Mouse (Mus musculus): Measurements from ENCODE around the gene Tssk4. TPM values are rescaled to one million over a fixed set of nuclear protein-coding genes. Genes with fewer than 3 reads are reported as not detected.
A peak's percentile ranks its signal among the peaks of the same experiment; 100 is the strongest.

Gene Tssk4
- total RNA-seq, 2 experiments from 2014 or later: 0.64 to 0.81 TPM

DNA sequence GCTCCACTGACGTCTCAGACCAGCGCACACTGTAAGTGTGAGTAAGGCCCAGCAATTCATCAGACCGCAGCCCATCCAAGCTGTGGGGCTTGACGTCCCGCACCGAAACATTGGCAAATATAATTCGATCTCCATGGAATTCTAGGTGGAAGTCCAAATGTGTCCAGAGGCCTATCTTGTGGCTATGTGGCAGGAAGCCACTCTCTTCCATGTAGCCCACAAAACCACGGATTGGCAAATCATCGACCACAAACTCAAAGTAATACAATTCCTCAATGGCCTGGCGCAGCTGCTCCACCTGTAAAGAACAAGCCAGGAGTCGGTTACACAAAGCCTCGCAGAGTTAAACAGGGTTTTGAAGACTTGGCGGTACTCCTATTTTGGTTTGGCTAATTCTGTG, 8.7 kb upstream of the Tssk4 start:
- intact Hi-C loops (cut with DNase I): no loop called here
- DNase-seq: no peak

DNA sequence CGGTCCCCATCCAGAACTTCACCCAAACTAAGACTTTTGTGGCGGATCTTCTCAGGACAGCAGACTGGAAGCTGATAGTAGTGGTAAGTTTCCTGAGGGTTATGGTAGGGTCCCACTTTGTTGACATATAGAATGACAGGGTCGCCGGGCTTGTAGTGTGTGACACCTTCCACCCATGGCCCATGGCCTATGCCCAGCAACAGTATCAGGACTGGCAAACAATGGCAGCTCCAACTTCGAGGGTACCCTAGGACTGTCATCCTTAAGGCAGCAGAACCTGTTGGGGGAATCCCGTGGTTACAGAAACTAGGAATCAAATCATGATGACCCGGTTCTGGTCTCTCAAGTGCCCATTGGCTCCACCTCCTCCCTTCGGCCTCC, 7.3 kb upstream of the Tssk4 start:
- no peak for DNase-seq
- intact Hi-C loops (cut with DNase I): no loop called here

DNA sequence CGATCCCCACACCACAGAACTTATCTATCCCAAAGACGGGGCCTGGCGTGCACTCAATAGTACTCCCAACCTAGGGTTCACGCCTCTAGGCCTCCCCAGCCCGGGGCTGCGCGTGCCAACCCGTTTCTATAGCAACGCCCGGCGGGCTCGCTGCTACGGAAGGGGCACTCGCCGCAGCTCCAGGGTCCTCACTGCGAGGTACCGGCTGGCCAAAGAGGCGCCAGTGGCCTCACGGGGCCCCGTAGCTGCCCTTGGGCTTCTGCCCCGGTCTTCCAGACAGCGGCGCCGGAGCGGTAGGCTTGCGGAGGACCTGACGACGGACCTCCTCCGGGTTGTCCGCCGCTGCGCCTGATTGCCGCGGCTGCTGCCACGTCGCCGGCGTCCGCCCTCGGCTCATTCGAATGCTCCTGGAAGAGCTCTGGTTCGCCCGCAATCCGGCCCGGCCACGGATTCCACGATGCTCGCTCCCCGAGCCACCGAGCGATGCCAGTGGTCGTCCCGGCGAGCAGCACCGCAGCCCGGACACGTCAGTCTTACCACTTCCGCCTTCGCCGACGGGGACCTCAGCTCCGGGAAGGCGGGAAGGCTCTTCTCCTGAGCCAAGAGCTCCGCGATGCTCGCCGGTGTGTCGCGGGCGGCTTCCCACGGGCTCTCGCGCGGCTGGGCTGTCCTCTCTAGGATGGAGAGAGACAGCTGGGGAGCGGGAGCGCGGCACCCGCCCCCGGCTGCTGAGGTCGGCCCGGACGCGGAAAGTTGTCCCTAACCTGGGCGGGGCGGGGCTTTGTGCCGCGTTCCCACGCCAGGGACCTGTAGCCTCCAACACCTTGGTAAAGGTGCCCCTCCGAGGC, 6.7 kb upstream of the Tssk4 start, which contains the start of gene Tm9sf1:
Tm9sf1 (minus strand) TSS at position 747 of the 848 bp plus-strand sequence.
- intact Hi-C loops (cut with DNase I): no loop called here
- DNase-seq: peak; percentile 92 to 95

DNA sequence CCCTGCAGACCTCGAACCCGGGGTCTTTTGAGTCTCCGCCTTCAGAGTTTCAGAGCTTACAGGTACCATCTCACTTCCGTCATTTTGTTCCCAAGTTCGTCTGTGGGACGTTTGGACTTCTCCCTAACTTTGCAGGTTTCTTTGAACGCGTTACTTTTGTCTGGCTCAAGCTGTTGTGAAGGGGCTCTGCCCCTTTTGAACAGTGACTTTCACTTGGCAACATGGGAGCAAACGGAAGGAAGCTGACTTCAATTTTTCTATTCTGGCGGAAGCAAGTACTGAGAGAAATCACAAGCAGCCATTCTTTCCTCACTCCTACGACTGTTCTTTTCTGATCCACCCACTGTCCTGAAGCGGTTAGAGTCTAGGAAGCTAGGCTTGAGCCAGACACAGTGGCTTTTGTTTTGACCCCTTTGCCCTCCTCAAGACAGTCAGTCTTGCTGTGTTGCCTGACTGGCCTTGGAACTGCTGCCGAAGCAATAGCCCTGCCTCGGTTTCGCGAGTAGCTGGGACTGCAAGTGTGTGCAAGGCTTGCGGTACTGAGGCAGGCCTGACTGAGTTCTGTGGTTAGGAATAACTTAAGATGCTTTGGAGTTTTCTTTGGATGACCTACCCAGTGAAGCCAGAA, 5.6 kb upstream of the Tssk4 start:
- DNase-seq: peak; percentile 38 to 56
- intact Hi-C loops (cut with DNase I): loop anchor here (2.0 kb wide), 1 partner anchor 16 kb away; the partner anchor contains the start of gene Mdp1

DNA sequence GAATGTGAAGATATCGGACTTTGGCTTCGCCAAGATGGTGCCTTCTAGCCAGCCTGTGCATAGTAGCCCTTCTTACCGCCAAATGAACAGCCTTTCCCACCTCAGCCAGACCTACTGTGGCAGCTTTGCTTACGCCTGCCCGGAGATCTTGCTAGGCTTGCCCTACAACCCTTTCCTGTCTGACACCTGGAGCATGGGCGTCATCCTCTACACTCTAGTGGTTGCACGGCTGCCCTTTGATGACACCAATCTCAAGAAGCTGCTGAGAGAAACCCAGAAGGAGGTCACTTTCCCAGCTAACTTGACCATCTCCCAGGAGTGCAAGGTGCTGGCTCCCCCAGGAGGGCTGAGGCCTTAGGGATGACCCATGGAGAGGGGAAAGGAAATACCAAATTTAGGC, 1.5 kb downstream of the Tssk4 start:
- no peak for DNase-seq
- intact Hi-C loops (cut with DNase I): no loop called here

DNA sequence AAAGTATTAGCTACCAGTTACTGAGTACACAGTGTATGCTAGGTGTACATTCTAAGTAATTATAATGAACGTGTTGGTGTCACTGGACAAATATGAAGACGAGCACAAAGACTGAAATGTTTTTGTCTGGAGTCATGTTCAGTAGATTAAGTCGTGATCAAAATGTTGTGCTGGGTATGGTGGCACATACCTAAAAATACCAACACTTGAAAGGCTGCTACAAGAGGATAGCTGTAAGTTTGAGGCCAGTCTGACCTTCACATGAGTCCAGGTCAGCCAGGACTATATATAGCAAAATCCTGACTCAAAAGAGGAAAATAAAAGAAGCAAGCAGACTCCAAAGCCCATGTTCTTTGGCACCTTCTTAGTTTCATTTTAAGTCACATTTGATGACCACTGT, 7.0 kb downstream of the Tssk4 start:
- DNase-seq: peak; percentile 38 to 45
- intact Hi-C loops (cut with DNase I): no loop called here

DNA sequence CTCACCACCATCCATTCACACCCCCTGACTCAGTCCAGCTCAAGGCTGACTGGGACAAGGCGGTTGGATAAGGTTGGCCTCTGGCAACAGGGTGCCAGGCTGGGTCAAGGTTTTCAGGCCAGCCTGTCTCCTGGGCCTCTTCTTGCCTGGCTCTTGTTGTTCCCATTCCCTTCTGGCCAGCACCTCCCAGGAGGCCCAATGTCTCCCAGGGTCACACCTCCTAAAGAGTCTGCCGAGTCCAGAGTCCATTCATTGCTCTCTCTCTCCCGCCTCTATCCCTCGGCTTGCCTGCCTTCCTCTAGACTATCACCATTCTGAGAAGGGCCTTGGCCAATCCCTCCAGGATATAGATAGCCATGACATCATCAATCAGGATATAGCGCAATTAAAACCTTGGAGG, 8.0 kb downstream of the Tssk4 start:
- intact Hi-C loops (cut with DNase I): no loop called here
- peak in 1 of 2 experiments; percentile 14 for DNase-seq

DNA sequence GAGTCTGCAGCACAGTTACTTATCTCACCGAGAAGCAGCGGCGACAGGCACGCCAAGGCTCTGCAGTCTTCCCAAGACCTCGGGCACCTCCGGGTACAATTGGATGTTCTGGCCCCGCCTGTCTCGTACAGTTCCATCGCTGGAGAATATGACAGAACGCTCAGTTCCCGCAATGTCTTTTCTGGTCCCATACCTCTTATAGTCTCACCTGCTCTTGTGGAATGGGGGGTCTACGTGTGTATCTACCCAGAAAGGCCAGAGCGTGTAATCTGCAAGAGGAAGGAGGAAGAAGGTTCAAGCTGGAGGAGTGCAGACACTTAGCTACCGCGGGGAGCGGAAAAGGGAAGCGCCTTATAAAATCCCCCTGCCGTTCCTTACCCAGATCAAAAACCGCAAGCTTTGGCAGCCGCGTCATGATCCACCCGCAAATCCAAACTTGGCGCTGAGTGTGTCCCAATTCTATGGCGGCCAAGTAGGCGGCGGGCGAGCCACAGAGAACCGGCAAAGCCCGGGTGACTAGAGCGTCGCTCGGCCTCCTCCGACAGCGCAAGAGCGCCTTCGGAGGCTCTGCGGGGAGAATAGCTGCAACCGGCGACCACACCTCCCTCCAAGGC, 10.1 kb downstream of the Tssk4 start, which contains the start of gene Mdp1:
Mdp1 (minus strand) TSS at position 549 of the 614 bp plus-strand sequence.
- intact Hi-C loops (cut with DNase I): loop anchor here (2.0 kb wide), 1 partner anchor 15 kb away; no protein-coding TSS in a partner anchor
- peak; percentile 82 to 87 for DNase-seq

DNA sequence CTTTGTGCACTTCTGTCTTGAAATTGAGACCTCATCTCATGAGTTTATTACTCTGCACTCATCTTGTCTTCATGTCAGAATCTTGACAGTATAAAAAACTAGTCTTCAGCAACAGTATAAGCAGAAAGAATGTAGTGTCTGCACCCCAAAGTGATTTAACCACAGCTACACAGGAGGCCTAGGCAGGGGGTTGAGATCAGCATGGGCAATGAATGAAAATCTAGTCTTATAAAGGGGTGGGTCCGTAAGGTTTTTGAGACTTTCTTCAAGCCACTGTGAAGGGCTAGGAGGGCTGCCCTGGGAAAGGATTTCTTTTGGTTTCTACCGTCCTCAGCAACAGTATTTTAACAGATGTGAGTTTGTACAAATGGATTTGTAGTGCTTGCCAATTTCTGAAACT, 10.7 kb downstream of the Tssk4 start:
- intact Hi-C loops (cut with DNase I): loop anchor here (2.0 kb wide), 1 partner anchor 16 kb away; no protein-coding TSS in a partner anchor
- DNase-seq: no peak

DNA sequence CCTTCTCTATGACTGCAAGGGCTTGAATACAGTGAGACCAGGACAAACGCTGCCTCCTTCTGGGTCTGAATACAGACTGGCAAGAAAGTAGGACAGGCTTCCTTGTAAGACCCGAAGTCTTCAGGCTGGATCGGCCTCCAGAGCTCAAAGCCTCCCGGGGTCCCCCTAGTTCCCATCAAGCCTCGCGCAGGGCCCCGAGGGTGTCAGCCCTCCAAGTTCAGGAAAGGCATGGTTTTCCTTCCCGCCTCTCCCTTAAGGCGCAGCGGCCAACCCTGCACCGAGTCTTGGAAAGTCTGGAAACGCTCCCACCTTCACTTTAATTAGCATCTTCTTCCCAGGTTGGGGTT, 21.5 kb downstream of the Tssk4 start:
- intact Hi-C loops (cut with DNase I): no loop called here
- no peak for DNase-seq

DNA sequence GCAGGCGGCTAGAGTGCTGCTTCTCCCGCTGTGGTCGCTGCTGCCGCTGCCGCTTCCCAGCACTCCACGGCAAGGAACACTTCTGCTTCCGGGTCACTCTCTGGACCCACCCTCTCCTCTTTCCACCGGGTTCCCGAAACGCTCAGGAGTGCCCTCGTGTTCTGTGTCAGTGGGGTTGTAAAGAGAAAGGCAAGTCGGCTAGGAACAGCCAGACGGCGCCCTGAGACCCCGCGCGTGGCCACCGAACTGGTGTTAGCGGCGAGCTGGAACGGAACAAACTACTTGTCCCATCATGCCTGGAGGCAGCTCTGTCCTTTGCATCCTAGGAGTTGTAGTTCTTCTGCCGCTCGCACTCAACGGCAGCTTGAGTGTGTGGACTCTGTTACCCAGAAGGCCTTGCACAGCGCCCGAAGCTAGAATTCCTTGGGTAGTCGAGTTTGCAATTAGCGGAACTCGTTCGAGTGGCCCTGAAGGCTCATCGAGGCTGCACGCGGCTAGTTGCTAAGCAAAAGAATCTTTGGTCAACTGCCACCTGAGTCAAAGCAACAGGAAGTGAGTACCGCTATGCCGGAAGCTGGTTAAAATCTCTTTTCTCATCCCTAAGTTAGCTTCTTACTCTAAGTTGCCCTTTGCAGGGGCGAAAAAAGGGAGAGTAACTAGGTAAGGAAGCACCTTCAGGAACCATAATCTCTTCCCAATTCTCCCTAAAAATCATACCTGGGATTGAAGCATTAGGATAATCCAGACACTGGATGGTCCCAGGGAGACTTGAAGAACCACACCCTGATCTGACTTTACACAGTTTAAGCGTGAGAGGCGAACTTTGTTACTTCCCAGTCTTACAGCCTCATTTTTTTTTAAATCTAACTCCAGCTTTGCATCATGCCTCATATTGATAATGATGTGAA, 22.1 kb downstream of the Tssk4 start, which contains the start of the genes Gmpr2 and Nedd8:
Gmpr2 (plus strand) TSS at position 109 of the 908 bp plus-strand sequence.
Nedd8 (minus strand) TSS at position 292 of the 908 bp plus-strand sequence.
- DNase-seq: peak; percentile 93 to 94
- intact Hi-C loops (cut with DNase I): no loop called here

DNA sequence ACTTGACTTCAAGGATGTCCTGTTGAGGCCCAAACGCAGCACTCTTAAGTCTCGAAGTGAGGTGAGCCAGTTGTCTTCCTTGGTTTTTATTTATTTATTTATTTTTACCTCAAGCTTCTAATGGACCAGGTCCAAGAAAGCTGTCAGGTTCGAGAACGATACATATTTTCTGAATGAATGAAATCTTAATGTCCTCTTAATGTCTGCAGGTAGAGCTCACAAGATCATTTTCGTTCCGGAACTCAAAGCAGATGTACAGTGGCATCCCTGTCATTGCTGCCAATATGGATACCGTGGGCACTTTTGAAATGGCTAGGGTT, 22.7 kb downstream of the Tssk4 start:
- intact Hi-C loops (cut with DNase I): no loop called here
- DNase-seq: no peak

DNA sequence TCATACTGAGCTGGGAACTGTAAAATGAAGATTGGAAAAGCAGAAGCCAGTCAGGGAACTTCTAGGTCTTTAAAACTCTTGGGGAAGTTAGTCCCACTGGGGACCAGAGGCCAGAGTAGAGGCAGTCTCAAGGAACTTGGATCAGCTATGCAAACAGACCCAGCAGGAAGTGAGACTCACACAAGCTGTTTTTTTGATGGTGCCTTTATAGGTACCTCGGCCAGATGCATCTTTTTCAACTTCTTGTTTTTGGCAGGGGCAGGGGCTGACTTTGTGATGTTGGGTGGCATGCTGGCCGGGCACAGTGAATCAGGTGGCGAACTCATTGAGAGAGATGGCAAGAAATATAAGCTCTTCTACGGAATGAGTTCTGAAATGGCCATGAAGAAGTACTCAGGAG, 27.6 kb downstream of the Tssk4 start:
- no peak for DNase-seq
- intact Hi-C loops (cut with DNase I): no loop called here

DNA sequence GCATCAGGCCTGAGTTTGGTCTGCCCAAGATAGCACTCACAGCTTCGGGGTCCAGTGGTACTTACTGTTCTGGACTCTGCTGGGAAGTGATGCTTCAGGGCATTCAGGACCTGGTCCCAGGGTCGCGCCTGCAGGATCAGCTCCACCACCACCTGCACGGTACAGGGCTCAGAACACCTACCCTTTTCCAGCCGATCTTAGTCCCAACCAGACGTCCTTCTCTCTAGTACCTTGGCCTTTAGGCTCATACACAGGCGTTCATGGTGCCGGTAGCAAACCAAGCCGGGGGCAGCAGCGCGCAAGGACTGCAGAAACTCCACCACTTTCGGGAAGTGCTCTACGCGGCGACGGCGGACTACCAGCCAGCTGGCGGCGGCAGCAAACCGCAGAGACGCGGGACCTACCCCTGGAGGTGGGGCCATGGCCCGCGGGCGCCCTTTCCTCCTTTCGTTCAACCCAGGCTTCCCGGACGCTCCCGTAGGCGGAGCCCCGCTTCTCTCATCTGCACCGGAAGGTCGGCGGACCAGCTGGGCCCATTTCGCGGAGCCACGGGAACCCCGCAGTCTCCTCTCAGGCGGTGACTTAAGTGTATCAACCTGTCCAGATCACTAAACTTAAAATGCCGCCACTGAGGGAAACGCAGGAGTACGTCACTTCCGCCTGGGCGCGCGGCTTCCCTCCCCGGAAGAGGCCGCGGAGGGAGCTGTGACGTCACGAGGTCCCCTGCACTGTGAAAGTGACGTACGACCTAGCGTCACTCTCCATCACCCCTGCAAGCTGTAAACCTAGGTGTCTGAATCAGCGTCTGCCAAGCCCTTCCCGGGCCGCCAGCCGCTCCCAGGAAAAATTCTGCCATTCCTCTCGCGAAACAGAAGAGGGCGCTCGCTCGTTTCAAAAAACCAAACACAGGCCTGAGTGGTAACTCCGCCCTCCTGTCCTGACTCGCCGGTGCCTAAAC, 31.5 kb downstream of the Tssk4 start, which contains the start of gene Tinf2:
Tinf2 (minus strand) TSS at position 661 of the 958 bp plus-strand sequence.
- intact Hi-C loops (cut with DNase I): loop anchor here (1.0 to 2.0 kb wide), 2 partner anchors 39 to 62 kb away; no protein-coding TSS in a partner anchor
- peak; percentile 94 to 96 for DNase-seq

DNA sequence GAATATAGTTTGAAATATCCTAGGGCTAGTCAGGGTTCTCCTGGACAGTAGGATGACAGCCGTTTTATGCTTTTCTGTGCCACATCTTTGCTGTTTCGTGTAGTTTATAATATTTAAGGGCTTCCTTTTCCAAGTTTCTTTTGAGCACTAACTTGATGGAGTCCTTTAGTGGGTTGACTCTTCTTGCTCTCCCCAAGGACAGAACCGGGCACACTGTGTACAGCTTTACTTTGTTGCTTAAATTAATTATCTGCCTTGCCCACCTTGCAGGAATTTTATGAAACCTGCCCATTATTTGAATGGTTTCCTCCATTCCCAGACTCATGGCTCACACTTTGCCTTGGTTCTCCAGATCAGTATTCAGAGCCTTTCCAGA, 32.1 kb downstream of the Tssk4 start:
- intact Hi-C loops (cut with DNase I): loop anchor here (1.0 to 2.0 kb wide), 2 partner anchors 39 to 61 kb away; no protein-coding TSS in a partner anchor
- DNase-seq: no peak

DNA sequence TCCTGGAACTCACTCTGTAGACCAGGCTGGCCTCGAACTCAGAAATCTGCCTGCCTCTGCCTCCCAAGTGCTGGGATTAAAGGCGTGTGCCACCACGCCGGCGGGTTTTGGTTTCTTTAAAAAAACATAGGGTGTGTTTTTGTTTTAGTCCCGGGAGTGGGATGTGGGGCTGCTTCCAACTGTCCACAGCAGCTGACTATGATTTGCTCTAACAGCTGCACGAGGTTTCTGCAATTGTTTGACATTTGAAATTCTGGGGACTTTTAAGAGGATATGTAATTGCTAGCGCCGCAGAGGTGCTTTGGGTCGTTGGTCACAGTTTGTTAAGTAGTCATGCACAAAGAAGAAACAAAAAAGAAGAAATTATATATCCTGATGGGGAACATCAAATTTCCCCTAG, 39.4 kb downstream of the Tssk4 start:
- intact Hi-C loops (cut with DNase I): no loop called here

DNA sequence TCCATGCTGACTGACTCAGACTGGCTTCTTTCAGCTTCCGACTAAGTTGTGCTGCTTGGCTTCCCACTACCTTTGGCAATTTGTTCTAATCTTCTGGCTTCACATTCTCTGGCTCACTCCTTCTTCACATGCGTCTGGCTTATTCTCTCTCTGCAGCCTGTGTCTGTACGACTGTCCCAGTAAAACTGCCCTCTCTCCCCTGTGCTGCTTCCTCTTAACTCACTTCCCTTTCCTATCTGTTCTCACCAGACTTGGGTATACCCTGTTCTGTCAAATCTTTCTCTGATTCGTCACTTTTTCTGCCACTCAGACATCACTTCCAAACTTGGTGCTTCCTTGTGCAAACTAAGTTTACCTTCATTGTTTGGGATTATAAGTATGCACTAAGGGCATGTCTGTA, 47.2 kb downstream of the Tssk4 start:
- no peak for DNase-seq
- intact Hi-C loops (cut with DNase I): no loop called here

More for the DNA sequence above, 39.4 kb downstream of the Tssk4 start:
- DNase-seq: no peak

DNA sequence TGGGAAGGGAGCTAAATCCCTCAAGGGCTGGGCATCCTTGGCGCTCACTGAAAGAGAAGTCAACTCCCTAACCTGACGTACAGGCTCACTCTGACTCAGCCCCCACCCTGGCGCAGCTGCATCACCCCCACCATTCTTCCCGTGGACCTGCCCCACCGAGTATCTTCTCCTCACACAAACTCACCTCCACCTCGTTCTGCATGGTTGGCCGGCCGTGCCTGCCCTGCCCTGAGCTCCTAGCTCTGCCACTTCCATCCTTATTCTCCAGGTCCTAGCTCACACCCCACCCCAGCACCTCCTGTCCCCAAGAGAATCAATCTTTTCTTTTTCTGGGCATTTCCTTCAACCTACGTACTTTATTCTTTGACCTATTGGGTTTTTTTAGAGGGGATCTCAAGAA, 51.1 kb downstream of the Tssk4 start:
- DNase-seq: no peak
- intact Hi-C loops (cut with DNase I): no loop called here
